Mouse (Mus musculus) frontal cortex, postnatal 10 days (tissue): ENCODE data around the gene Nav1.

Experiments
- DNase-seq, 2 experiments: peaks; one replicate each; pipeline ENCODE4 v3.0.0; 2022; ENCODE audit warnings: low spot score in 2 of 2, mixed read lengths in 1 of 2

The Nav1 gene

DNA sequence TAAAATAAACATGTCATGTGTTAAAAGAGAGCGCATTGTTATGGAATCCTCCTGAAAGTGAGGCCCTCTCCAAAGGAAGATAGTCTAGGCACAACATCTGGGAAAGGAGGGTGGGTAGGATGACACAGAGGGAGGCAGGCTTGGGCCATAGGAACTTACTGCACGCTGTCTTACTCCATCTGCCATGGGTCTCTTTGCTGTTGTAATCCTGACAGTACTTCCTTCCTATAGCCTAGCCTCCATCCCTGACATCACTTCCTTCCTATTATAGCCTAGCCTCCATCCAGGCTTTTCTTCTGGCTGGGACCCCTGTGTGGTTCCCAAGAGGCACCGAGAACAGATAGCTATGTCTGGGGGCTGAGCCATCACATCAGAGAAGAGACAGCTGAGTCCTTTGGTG is 10.2 kb upstream of the Nav1 start:
- DNase-seq, result no peak

DNA sequence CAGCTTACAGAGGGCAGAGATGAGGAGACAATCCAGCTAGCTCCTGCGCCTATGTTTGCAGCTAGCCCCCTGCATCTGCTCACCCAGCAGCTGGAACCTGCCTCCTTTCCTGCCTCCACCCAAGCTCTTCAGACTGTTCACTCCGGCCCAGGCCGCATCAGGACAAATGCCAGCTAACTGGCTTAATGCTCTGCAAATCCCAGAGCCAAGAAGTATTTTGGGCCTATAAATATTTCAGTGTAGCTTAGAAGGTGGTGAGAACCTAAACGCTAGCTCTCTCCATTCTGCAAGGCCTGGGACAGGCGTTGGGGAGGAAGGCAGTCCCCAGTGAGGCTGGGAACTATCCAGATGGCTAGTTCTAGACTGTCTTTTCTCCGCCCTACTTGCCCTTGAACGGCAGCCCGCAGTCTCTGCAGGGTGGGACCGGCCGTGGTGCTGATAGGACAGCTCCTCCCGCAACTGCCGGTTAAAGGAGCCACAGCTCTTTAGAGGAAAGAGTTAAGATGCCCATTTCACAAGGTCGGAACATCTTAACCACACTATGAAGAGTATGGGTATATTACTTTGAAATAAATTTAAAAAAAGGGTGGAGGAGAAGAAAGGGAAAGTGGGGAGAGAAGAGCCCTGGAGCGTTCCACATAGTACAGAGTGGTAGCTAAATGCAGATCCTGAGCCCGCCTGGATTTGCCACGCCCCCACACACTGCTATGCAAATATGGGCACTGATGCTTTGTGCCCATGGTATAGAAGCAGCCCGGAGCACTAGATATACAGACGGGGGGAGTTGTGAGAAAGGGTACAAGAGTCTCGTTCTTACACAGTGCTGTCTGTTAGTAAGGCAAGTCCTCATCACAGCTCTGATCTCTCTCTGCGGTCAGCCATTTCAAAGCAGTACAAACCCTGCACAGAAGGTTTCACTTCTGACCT is 8.9 kb upstream of the Nav1 start:
- DNase-seq, result peak; percentile 50 to 55

DNA sequence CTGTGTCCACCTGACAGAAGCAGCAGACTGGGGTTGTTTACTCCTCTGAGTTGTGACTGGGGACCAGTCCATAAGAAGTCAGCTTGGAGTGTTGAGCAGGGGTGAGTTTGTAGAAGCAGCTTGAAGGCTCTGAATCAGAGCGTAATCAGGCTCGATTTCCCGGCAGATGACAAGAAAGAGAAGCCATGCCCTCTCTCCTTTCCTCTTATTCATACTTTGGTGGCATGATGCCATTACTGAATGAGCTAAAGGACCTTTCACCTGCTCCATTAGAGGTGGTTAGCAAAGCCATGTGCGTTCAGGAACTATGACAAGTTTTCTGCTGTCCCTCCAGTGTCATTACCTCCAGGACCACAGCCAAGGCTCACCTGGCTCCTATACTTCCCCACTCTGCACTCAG is 2.5 kb upstream of the Nav1 start:
- DNase-seq, result no peak

DNA sequence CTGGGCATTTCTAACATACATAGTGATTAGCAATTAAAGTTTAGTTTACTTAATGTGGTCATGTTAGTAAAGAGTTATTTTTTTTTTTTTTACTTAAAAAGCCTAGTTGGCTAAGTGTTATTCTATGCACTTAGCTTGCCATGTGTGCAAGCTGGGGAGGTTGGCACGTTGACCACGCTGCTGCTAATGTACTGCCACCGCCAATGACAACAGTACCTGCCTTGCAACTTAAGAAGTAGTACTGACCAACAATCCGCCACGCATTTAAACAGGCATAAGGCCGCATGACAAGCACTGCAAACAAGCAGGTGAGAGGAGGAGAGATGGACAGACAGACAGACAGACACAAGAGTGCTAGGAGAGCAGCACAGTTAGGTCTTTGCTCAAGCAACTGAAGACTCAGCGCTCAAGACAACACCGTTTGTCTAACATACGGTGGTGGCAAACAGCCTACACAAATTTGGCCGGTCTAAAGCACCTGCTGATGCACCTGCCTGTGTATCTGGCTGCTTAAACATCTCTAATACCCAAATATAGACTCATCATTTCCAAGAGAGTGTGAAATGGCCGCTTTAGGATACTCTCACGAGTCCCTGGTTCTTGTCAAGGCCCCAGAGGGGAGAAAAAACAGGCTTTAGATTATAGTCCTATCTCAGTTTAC is 610 bp downstream of the Nav1 start:
- no peak for DNase-seq

DNA sequence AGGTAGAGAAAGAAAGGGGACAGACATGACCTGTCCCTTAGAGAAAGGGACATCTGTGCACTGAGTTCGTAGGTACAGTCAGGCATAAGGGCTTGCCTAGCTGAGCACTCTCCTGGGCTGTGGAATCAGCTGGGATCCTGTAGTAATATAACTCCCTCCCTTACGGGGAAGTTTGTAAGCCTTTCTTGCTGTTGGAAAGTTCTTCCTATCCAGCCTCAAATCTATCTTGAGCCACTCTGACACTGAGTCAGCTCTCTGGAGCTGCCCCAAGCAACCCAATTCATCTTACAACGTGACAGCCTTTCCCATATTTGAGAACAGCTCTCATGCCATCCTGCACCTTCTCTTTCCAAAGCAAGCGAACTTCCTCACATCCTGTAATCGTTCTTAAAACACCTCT is 1.6 kb downstream of the Nav1 start:
- DNase-seq, result no peak

DNA sequence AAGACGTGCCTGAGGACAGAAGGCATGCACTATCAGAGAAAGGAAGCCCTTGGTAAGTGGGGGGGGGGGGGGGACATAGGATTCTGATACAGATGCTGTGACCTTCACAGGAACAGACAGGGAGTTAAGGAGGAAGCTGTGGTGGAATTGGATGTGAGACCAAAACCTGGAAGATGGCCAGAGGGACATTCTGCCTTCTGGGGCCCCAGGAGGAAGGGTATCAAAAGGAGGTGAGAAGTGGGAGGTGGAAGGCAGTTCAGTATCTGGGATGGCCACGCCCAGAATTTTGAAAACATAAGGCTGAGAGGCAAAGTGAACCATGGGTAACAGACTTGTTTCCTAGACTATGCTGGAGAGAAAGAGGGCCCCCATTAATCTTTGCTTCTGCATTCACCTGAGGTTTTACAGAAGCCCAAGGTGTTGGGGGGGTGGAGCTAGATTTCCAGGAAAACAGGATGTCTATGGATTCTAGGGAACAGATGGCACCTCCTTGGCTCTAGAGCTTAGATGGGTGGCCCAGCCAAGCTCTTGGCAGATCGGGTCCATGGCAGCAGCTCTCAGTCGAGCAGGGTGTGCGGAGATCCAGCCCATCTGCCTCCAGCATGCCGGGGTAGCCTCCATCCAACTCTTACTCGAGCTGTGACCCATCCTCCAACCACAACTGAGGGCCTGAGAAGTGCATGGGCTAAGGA is 2.6 kb downstream of the Nav1 start:
- no peak for DNase-seq

DNA sequence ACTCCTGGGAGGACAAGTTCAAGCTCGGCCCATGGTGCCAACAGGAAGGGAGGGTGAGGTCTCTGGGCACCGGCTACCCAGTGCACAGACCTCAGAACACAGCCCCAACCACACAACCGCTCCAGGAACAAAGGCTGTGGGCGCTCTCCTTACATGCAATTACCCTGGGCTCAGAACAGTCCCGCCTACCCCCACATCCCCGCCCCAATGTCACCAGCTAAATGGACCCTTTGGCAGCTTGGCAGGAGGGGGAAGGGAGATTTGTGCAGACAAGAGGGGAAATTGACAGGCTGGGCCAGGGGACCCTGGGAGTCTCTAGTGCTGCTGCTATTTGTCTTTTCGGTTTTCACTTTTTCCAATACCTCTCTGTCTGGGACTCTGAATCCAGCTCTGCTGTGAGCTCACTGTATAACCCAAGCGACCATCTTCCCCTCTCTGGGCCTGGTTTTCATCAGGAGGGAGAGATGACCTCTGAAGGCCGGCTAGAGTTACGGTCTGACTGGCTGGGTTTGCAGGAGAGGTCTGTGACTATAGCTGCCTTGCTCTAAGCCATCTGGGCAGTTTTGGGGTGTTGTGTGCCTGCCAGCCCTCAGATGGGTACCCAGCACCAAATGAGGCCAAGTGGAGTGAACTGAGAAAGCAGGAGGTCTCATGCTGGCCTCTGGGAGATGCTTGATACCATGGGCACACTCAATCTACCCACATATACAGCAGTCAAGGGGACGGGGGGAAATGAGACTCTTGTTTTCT is 3.8 kb downstream of the Nav1 start:
- DNase-seq, result no peak

DNA sequence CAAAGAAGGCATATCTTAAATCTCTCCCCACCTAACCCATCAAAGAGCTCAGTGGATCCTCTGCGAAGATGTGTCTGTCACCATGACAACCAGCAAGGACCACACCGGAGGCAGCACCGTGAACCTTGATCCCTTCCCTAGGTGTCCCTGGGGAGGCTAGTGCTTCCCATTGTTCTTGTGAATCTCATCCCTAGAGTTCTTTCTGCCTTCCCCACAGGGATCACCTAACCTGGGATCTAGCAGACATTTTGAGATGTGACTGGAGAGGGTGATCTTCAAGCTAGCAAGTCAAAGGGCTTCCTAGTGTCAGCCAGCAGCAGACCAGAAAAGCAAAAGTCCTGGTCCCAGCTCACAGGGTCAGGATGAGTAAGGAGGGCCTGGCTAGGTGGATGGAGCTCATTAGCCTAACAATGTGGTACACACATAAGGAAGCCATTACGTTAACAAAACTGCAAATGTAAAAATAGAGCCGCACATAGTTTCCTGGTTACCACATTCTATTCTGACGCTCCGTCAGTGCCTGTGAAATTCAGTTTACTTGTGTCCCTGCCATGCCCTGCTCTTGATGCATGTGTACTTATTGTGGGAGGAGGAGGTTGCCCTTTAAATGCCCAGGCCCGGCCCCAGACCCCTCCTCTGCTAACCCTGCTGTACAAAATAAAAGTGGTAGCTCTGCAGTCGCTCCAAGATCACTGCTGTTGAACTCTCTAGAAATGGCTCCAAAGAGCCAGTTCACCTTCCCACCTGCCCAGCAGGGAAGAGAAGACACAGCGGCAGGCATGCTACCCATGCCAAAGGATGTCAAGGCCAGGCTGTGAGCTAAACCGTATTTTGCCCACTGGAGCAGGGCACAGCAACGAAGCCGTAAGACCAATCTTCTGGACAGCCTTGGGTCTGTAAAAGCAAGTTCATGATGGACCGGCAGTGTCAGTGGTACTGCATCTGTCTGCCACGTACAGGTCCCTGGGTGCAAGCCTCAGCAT is 6.8 kb downstream of the Nav1 start:
- DNase-seq, result no peak

DNA sequence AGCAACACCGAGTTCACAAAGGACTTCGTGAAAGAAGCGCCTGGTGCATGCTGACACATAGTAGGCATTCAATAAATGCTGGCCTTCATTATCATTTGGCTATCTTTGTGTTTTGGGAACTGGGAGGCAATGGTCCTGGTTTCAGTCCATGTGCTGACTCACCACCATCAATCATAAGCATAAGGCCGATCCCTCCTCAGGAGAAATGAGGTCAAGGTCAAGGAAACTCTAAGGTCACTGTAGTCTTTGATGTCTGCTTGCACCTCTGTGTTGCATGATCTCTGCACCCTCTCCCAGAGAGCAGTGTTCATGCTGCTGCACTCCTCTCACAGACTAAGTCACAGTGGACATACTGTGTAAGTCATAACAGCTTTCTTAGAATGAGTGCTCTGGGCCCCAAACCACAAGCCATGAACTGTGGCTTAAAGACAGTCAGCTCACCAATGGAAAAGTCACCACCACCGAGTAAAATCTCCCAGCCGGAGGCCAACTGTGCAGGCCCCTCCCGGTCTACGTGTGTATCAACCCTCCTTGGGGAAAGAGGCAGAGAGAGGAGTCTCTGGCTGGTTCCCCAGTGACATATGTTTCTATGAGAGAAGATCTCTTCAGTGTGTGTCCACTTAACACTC is 8.7 kb downstream of the Nav1 start:
- no peak for DNase-seq

DNA sequence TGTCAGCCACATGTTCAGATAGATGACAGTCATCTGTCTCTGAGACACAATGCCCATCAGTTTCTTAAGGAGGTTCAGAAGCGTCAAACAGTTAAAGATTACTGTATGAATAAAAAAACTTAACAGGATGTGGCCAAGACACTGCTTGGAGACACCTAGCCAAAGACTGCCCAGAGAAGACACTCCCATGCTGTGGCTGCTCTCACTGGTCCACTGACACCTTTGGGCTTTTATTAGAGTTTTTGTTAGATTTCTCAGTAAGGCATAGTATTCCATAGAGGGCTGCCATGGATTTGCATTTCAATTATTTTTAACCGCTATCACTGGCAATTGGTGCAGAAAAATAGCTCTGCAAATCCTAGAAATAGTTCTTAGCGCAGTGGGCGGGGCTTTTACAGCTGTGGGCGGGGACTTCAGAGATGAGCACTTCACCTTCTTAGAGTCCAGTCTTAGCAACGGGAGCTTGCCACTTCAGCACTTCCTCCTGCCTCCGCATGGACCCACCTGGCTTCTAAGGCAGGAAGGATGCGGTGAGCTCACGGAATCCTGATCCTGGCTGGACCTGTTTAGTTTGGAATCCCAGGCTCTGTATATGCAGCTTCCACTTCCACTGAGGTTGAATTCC is 12.7 kb downstream of the Nav1 start:
- DNase-seq, result no peak

DNA sequence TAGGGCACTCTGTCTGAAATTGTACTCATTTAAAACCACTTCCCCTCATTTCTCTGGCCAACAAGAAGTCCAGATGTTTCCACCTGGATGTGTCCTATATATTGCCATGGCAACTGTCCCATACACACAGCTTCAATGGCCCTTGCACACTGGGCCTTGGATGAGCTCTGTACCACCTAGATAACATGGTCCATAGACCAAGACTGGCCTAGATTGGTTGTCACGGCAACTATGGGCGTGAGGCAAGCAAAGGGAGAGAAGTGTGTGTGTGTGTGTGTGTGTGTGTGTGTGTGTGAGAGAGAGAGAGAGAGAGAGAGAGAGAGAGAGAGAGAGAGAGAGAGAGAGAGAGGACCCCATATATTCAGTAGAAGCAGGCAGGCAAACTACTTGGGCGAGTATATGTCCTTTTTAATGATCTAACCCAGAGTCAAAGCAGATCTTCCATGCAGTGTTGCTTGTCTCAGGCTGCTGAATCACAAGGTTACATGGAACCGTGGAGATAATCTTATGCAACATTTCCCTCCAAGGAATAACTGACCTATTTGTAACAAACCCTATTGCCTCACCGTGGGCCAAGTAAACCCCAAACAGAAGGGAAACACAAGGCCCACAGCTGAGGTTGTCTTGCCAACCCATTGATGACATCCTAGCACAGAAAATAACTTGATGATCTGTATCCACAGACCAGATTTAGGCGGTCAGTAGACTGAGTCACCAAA is 13.4 kb downstream of the Nav1 start:
- DNase-seq, result no peak

DNA sequence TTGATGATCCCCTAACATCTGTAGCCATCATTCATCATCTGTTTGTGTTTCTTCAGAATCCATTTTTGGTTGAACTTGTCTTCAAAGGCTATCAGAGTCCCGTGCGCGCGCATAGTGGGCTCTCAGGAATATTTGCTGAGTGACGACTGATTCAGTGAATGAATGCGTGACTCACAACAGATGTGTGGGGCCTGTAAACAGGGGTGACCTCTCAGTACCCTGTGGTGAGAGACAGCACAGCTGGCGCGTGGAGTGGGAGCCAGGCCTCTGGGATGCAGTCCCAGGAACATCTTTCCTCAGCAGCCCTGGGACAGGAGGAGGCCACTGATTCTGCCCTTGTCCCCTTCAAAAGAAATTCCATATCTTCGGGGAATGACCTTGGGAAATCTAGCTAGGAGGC is 16.3 kb downstream of the Nav1 start:
- no peak for DNase-seq

DNA sequence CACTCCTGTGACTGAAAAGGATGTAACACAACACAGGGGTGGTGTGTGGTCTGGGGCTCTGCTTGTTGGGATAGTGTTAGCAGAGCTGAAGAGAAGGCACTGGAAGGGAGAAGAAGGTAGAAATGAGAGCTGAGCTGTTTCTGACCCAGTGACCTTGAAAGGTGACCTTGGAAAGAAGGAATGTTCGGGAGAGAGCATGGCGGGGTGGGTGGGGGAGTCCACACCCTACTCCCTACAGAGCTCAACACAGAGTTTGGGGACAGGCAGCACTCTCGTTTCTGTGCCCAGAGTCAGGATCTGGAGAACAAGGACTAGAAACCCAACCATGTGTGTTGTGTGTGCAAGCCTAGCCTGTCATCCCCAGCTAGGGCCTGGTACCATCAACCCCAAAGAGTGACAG is 18.1 kb downstream of the Nav1 start:
- no peak for DNase-seq

DNA sequence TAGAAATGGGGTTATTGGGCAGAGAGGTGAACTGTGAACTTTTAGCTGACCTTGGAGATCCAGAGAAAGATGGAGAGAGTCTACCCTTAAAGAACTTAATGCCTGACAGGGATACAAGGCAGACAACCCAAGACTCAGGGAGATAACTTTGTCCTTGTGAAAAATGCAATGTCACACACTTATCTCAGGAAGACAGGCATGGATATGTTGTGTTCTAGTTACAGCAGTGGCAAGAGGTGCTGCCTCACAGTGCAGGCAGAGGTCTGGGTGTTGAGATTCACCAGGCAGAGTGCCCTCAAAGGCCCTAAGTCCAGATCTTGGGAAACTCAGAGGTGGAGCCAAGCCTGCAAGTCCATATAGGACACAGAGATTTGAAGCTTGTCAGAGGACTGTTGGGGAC is 20.2 kb downstream of the Nav1 start:
- no peak for DNase-seq

DNA sequence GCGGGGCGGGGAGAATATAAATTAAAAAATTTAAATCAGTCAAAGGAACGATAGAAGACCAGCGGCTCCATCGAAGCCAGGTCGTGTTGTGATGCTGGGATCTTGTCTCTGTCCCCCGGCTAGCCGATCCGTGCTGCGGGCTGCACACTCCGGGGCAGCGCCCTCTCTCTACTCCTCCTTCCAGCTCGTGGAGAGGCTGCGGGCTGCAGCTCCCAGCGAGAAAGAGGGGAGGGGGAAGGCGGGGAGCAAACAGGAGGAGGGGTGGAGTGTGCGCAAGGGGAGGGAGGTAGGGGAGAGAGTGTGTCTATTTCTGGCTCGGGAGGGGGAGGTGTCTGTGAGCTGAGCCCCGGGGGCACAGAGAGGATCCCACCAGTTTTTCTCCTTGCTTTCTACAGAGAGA is 21.5 kb downstream of the Nav1 start:
- DNase-seq, result peak; percentile 78

DNA sequence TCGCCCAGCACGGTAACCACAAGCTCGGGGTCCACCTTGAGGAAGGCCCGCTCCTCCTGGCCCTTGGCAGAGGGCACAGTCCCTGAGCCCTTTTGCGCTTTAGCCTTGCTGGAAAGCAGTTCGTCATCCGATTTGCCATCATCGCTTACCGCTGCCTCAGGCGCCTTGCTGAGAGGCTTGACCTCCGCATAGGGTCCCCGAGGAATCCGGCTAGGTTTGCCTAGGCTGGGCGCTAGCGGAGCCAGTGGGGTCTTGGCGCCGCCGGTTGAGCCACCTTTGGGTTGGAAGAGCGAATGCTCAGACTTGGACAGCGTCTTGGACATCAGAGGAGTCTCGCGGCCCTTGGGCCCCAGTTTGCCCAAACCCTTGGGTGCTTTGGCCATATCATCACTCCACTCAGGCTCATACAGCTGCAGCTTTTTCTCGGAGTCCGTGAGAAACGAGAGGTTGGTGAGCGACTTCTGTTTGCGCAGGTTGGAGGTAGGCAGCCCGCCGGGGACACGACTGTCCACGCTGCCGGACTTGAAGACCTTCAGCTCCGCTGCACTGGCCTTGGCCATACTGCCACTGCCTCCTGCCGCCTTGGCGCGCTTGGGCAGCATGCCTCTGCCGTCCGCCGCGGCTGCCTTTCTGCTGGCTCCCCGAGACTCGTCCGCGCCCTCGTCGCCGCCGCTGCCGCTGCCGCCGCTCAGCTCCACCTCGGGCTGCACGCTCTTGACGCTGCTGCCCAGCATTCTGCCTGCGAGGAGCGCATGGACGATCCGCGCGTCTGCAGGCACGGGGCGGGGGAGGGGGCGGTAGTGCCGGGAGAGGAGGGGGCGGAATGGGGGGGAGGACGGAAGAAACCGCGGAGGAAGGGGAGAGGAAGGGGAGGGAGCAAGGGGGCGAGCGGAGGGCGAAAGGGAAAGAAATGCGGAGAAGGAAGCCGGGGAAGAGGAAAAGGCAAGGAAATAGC is 22.2 kb downstream of the Nav1 start:
- peak in 1 of 2 experiments; percentile 74 for DNase-seq

DNA sequence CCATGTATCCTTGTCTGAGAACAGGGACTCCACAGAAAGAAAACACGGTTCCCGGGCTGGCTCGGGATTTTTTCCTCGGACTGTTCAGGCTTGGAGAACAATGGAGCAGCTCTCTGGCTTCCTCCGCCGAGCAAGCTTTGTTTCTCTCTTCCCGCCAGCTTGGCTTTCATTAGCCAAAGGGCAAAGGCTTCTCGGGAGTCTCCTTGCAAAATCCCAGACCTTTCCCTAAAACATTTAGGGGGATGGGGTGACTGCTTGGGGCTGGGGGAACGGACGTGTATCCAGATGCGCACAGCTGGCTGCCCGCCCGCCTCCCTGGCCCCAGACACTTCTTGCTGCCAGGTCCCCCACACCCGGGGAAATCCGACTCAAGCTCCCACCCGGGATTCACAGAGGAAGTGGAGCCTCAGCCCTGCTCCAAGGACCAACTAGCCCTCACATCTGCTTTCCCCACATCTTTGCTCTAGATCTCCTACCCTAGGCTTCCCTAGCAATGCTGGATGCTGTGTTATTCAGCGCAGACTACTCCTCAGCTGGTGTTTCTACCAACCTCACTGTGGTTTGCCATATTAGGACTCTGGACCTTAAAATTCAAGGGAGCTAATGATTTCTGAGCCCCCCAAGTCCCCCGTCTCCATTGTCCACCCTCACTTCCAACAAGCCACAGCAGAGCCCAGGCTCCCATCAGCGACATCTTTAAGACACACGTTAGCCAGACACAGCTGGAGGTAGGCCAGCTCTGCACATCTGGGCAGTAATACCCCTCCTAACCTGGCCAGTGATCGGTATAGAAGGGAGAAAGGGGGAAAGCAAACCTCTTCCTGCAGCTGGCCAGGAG is 23.2 kb downstream of the Nav1 start:
- no peak for DNase-seq
